Mouse (Mus musculus): ENCODE results near the gene Cryba4. TPM values are rescaled to one million over a fixed set of nuclear protein-coding genes. Genes with fewer than 3 reads are reported as not detected.
A peak's percentile ranks its signal among the peaks of the same experiment; 100 is the strongest.

Cryba4 gene
- not detected for polyA plus RNA-seq (2017; shearing (Covaris generic))

DNA sequence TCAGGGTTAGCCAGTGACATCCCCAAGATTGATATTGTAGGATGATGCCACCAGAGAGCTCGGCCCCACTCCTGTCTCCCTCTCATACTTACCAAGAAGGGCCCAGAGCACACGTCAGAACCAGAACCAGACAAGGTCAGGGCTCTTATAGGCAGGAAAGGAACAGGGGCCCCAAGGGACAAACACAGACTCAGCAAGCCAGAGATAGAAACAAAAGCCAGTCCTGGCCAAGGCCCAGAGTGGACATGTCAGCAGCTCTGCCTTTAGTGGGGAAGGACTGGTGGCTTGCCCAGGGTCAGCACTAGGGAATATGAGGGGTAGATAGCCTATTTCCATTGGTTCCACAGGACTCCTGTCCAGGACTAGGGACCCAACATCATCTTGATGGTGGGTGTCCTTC is at the start of gene Cryba4:
Cryba4 (minus strand) TSS at position 119 of the 400 bp plus-strand sequence.
- ATAC-seq, result no peak

GRCm38 (mm10) chr5:112301694-112302093 is 49.4 kb upstream of the Cryba4 start:
- ATAC-seq, result peak; percentile 24

GRCm38 (mm10) chr5:112300721-112301308 is 48.5 kb upstream of the Cryba4 start:
- no peak for ATAC-seq

- ATAC-seq, result no peak
Observed at GRCm38 (mm10) chr5:112300112-112300511, 47.8 kb upstream of the Cryba4 start.

- no peak for ATAC-seq
Observed at GRCm38 (mm10) chr5:112299399-112299798, 47.1 kb upstream of the Cryba4 start.

GRCm38 (mm10) chr5:112298226-112298988 is 46.1 kb upstream of the Cryba4 start:
- peak; percentile 51 for ATAC-seq

DNA sequence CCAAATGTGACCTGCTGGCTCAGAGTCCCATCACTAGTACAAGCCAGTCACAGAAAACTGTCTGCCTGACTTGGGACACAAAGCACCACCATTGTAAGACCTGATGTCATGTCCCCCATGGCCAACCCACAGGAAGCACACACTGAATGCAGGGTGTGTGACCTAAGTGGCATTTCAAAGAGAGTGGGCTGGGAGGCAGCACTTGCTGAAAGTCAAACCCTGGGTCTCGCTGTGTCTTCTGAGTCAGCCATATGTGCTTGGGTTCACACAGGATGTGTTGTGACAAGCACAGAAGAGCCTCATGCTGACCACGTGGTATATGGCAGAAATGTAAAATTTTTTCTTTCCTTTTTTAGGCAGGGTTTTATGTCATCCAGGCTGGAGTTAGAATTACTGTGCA is 44.9 kb upstream of the Cryba4 start:
- peak; percentile 75 for ATAC-seq

- no peak for ATAC-seq
Observed at GRCm38 (mm10) chr5:112296404-112297181, 44.3 kb upstream of the Cryba4 start.

GRCm38 (mm10) chr5:112295564-112295963 is 43.2 kb upstream of the Cryba4 start:
- ATAC-seq, result no peak

- ATAC-seq, result no peak
Observed at GRCm38 (mm10) chr5:112295162-112295561, 42.8 kb upstream of the Cryba4 start.

- ATAC-seq, result no peak
Observed at GRCm38 (mm10) chr5:112294696-112295095, 42.4 kb upstream of the Cryba4 start.

DNA sequence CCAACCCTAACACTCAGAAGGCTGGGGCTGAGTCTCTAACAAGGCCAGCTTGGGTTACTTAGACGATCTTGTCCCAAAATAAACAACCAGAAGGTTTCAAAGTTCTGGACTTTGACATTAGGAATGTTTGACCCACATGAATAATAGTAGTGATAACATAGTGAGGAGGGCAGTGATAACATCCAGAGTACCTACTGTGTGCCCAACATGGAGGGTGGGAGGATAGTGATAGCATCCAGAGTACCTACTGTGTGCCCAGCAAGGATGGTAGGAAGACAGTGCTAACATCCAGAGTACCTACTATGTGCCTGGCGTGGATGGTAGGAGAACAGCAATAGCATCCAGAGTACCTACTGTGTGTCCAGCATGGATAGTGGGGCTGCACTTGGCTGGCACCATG is 41.5 kb upstream of the Cryba4 start:
- ATAC-seq, result no peak

GRCm38 (mm10) chr5:112292343-112292980 is 40.1 kb upstream of the Cryba4 start:
- ATAC-seq, result no peak

DNA sequence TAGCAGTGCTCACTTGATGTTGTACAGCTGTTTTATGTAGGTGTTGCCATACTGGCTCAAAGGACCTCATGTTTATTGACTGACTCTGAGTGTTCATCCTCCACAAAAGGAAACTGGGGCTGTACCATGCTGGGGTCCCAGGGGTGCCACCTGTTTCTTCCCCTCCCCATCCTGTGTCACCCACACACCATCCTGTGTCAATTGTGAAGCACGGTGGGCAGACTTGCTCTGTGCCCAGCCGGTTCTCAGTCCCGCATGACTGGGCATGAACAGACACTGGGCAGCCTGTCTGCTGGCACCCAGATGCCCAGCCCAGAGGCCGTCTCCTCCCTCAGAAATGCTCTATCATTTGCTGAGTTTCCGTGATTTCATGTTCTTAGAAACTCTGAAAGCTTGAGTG is 39.5 kb upstream of the Cryba4 start:
- ATAC-seq, result no peak

- ATAC-seq, result no peak
Observed at GRCm38 (mm10) chr5:112290536-112290880, 38.2 kb upstream of the Cryba4 start.

DNA sequence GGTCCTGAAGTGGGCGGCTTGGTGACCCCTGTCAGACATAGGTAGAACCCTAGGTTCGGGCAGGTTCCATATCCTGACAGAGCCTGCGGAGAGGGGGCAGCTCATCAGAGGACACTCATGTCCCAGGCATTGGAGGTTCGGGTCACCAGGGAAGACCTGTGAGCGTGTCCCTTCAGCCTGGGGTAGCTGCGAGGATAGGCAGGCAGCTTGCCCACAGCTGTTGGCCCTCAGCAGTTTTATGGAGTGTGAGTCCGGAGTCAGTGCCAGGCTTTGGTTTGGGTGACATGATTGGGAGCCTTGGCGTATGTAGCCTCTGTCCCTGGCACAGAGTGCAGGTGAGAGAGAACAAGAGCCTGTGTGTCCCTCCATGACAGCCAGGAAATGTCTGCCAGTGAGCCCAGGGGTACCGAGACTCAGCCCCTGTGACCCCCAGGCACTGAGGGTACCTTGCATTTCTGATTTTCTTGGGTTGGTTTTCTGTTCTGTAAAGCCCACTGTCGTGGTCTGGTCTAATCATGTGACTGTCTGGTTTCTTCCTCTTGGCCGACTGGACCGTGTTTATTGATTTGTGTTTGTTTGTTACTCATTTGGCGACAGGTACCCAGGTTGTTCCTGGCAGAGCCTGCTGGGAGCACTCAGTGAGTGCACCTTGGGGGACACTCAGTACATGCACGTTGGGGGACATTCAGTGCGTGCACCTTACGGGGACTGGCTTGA is 37.7 kb upstream of the Cryba4 start:
- ATAC-seq, result no peak

GRCm38 (mm10) chr5:112289236-112289635 is 36.9 kb upstream of the Cryba4 start:
- no peak for ATAC-seq

DNA sequence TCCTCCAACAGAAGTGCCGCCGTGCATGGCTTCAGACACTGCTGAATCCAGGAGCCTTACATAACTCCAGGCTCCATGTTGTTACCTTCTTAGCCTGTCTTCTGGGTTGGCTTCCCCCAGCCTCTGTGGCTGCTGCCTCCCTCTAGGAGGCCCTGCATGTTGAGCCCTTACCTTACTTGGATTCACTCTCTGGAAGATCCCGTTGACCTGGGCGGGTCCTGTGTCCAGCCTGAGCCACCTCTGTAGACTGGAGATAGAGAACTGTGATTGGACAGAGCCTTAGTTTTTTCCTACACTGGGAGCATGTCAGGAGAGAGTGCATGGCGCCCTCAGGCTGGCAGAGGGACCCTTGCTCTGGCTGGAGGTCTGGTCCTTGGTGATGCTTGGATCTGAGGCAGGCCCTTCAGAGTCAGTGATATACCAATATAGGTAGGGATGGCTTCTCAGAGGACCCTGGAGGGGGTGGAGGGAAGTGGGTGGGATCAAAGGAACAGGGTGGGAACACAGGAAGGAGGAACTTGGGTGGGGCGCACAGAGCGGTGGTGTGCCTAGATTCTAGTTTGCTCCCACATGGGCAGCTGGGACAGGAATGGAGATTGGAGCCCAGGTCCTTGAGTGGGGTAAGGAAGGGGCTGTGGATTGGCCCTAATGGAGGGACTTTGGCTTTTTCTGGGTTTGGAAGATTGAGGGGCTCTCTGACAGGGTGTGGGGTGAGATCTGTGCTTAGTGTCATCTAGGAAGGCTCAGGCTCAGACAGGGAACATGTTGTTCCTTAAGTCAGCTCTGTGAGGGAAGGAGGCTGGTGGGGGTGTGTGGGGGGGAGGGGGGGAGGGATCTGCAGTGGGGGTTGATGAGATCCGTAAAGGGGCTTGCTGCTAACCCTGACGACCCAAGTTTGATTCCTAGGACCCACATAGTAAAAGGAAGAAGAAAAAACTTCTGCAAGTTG is 36.1 kb upstream of the Cryba4 start:
- no peak for ATAC-seq

- no peak for ATAC-seq
Observed at GRCm38 (mm10) chr5:112287652-112288051, 35.3 kb upstream of the Cryba4 start.

DNA sequence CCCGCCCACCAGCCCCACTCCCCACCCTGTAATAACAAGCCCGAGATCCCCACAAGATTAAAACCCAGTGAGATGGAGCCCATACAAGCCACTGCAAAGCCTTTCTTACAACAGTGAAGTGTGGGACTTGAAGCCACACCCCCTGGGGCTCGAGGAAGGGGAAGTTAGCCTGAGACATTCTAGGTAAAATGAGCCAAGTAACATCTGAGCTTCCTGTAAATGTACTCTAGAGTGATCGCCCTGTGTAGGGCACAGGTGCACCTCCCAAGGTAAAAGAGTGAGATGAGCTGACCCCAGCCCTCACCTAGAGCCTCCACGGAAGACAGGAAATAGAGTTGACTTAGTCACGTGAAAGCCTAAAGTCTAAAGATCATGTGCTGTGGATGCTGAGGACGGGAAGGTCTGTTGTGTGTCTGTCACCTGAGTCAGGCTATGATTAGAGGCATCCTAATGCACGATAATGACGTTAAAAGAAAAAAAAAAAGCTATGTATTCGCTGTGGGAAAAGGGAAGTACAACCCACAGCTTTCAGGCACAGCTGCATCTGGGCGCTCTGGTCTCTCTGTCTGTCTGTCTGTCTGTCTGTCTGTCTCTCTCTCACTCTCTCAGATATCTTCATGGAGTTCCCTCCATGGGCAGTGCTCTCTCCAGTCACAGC is 34.8 kb upstream of the Cryba4 start:
- ATAC-seq, result peak; percentile 74

DNA sequence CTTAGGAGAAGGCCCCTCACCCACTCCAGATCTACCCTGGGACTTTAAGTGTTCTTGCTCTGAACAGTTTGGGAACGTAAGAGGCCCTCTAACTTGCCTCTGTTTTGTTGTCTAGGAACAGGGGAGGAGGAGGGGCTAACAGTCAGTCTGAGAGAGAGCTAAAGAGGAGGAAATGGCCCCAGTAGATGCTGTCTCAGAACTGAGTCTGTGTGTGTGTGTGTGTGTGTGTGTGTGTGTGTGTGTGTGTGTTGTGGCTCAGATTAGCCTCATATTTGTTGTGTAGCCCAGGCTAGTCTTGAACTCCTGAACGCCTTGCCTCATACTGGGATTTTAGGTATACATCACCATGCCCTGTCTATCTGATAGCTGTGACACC is 34.3 kb upstream of the Cryba4 start:
- peak; percentile 52 for ATAC-seq

All from activated CD4-positive, CD25-positive, alpha-beta regulatory T cell, adult 4 months (primary cell).